Mouse (Mus musculus): Measurements from ENCODE around the gene Sorbs2. TPM values are rescaled to one million over a fixed set of nuclear protein-coding genes. Genes with fewer than 3 reads are reported as not detected.
A peak's percentile ranks its signal among the peaks of the same experiment; 100 is the strongest.

The Sorbs2 gene
- polyA plus RNA-seq, 1 experiment from 2014 or later = 43.2 TPM

DNA sequence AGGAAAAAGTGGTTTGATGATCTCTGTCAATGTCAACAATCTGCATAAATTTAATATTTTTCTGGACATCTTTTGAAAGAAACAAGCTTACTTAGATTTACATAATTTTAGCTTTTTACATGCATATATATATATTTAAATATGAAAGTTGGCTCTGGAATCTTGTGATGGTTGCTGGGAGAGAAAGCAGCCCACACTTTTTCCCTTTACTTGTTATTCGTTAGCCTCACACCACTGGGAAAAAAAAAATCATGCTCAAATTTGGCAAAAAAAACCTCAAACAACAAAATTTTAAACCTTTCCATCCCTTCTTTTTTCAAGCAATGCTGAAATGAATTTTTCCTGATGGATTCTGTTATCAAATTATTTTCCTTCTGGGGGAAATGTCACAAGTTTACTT lies 97.8 kb downstream of the Sorbs2 start:
- Histone ChIP-seq H3K9me3 (replicated peaks) (no peaks in the 10 kb centered on the region), H3K4me3 (replicated peaks) (no peak overlapping the region), H3K36me3 (no peaks in the 10 kb centered on the region), H3K27me3 (no peaks in the 10 kb centered on the region), H3K4me2 (no peak overlapping the region), H3K4me1 (peaks cover 12% of the 10 kb centered on the region), H3K9ac (no peak overlapping the region), H3K27ac (no peak overlapping the region)
- WGBS = 86% methylated on average over 1 of the region's 1 CpGs
- no peak for ATAC-seq (replicated peaks; ENCODE audit: low FRiP score)

DNA sequence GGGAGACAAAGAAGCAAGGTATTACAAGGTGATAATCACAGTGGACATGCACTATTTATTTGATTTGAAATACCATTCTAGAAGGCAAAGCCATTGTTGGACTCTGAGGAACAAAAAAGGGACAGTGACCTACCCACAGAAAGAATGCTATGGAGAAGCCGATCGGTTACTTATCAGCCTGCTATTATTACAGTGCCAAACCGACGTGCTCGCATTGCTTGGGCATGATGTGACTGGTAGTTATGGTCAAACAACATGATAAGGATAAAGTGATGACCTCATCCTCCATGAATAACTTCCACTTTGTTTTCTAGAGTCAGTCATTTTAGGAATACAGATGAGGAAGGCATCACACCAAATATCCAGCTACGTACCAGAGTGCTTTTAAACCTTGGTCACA lies 99.4 kb downstream of the Sorbs2 start:
- no peak overlapping the region for H3K4me2 ChIP-seq
- H3K27me3 ChIP-seq = no peaks in the 10 kb centered on the region
- H3K36me3 ChIP-seq = no peaks in the 10 kb centered on the region
- H3K9ac ChIP-seq = no peak overlapping the region
- H3K4me3 ChIP-seq (replicated peaks) = no peak overlapping the region
- peaks cover 26% of the 10 kb centered on the region for H3K4me1 ChIP-seq
- WGBS = 84% methylated on average over 6 of the region's 6 CpGs
- ATAC-seq (replicated peaks; ENCODE audit: low FRiP score) = no peak
- no peaks in the 10 kb centered on the region for H3K9me3 ChIP-seq (replicated peaks)
- no peak overlapping the region for H3K27ac ChIP-seq

DNA sequence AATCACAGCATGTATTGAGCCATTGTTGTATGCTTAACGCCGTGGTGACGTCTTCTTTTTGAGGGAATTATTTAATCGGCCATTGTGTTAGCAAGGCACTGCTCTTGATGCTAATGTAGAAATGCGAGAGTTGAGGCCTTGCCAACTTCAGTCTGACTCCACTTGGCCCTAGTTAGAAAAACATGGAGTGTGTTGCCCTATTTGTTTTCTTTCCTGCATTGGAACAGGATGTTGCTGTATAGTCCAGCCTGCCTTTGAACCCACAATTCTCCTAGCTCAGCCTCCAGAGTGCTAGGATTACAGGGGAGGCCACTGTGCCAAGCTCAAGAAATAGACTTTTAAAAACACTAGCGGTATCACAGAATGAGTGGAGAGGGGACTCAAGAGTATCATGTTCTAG lies 100.8 kb downstream of the Sorbs2 start:
- no peak overlapping the region for H3K4me3 ChIP-seq (replicated peaks)
- no peaks in the 10 kb centered on the region for H3K9me3 ChIP-seq (replicated peaks)
- no peaks in the 10 kb centered on the region for H3K36me3 ChIP-seq
- H3K27me3 ChIP-seq = no peaks in the 10 kb centered on the region
- peaks cover 26% of the 10 kb centered on the region for H3K4me1 ChIP-seq
- no peak overlapping the region for H3K9ac ChIP-seq
- 87% methylated on average over 6 of the region's 6 CpGs for WGBS
- no peak overlapping the region for H3K27ac ChIP-seq
- ATAC-seq (replicated peaks; ENCODE audit: low FRiP score) = no peak
- H3K4me2 ChIP-seq = no peak overlapping the region

DNA sequence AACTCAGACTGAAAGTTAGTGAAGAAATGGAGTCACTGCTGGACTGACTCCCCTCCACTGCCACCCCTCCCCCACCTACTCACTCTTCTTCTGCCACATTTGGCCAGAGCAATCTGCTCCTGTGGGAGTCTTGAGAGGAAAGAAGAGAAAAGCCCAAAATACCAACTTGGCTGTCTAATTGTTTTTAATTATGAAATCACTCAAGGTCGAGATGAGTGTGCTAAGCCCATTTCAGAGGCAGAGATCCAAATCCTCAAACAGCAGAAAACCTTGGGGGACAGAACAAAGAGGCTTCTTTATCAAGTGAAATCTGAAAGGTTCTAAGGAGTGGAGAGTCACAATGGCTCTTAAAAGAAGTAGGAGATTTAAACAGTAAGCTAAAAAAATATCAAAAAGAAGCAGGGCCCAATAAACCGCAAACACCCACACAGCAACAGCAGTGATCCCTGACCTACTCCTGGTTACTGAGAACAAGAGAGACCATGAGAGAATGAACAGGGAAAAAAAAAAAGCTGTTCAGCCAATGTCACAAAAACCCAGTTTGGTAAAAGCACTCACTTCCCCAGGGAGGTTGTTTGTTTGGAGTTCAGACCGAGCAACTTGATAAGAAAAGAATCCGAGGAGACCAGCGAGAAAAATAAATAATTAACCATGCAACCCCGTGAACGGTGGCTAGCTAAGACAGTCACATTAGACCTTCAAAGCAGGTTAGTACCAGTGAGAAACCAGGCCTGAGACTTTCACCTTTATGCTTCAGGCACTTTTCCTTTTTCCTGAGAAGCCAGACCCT lies 103.0 kb downstream of the Sorbs2 start:
- Histone ChIP-seq H3K4me3 (replicated peaks) (no peak overlapping the region), H3K27ac (peak overlapping the region; percentile 83), H3K9ac (no peak overlapping the region), H3K27me3 (no peaks in the 10 kb centered on the region), H3K9me3 (replicated peaks) (no peaks in the 10 kb centered on the region), H3K36me3 (no peaks in the 10 kb centered on the region), H3K4me1 (peaks cover 35% of the 10 kb centered on the region), H3K4me2 (no peak overlapping the region)
- 21% methylated on average over 7 of the region's 7 CpGs for WGBS
- ATAC-seq (replicated peaks; ENCODE audit: low FRiP score) = peak; percentile 81

DNA sequence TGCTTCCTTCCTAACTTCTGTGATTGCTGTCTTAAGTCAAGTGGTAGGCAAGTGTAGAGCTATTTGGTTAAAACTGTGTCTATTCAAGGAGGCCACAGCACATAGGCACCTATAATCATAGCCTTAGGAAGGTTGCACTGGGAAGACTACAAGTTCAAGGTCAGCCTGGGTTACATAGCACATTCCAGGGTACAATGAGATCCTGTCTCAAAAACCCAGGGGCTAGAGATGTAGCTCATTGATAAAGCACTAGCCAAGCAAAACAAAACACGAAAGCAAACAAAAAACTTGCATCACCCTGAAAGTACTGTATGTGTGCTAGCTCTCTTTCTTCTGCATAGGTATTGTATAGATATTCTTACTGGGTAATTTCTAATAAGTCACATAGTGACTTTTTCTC lies 103.7 kb downstream of the Sorbs2 start:
- WGBS = 62% methylated on average over 1 of the region's 1 CpGs
- ATAC-seq (replicated peaks; ENCODE audit: low FRiP score) = peak; percentile 30; the same call in 1 of the 2 replicates
- H3K27ac ChIP-seq = peak overlapping the region; percentile 83

DNA sequence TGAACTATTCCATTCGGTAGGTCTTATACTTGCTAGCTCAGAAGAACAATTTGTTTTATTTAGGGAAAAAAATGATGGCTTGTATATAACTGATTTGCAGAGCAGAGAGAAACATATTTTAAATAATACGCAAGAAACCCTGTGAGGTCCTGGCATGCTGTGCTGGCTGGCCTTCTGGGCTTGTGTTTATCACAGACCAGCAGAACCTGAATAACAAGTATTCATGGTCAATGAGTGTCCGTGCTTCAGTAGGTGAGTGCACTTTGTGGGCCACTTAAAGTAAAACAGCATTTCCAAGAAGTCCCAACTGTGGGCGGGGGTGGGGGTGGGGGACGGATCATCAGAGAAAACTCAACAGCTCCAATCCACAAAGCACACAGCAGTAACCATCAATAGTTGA lies 107.0 kb downstream of the Sorbs2 start:
- Histone ChIP-seq H3K4me1 (peaks cover 30% of the 10 kb centered on the region), H3K36me3 (no peaks in the 10 kb centered on the region), H3K9me3 (replicated peaks) (no peaks in the 10 kb centered on the region), H3K4me2 (no peak overlapping the region), H3K4me3 (replicated peaks) (no peak overlapping the region), H3K9ac (no peak overlapping the region), H3K27ac (peak overlapping the region; percentile 61), H3K27me3 (no peaks in the 10 kb centered on the region)
- no peak for ATAC-seq (replicated peaks; ENCODE audit: low FRiP score)
- WGBS = 43% methylated on average over 5 of the region's 5 CpGs

More for the DNA sequence above, 103.7 kb downstream of the Sorbs2 start:
- Histone ChIP-seq H3K9me3 (replicated peaks) (no peaks in the 10 kb centered on the region), H3K4me3 (replicated peaks) (no peak overlapping the region), H3K36me3 (no peaks in the 10 kb centered on the region), H3K4me1 (peaks cover 35% of the 10 kb centered on the region), H3K9ac (no peak overlapping the region), H3K4me2 (no peak overlapping the region), H3K27me3 (no peaks in the 10 kb centered on the region)

DNA sequence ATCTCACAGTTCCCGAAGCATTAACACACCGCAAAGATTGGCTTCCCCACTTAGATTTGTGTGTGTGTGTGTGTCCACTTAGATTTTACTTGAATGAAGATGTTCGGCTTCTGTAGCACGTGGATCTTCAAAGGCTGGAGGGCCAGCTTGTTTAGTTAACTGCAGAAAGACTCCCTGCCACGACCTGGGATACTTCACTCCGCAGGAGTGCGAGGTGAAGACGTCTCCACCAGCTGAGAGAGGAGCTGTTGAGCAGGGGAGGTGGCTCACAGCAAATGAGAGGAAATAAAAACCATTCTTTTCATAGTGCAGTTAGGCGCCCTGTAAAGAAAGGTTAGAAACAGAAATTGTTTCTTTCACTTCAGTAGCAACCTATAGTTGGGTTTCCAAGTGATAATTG lies 107.5 kb downstream of the Sorbs2 start:
- peak overlapping the region; percentile 15; the same call in 1 of the 2 replicates for H3K4me2 ChIP-seq
- peaks cover 26% of the 10 kb centered on the region for H3K4me1 ChIP-seq
- H3K36me3 ChIP-seq = no peaks in the 10 kb centered on the region
- peak overlapping the region; percentile 61 for H3K27ac ChIP-seq
- 15% methylated on average over 9 of the region's 9 CpGs for WGBS
- H3K4me3 ChIP-seq (replicated peaks) = no peak overlapping the region
- H3K27me3 ChIP-seq = no peaks in the 10 kb centered on the region
- ATAC-seq (replicated peaks; ENCODE audit: low FRiP score) = no peak
- no peaks in the 10 kb centered on the region for H3K9me3 ChIP-seq (replicated peaks)
- no peak overlapping the region for H3K9ac ChIP-seq

DNA sequence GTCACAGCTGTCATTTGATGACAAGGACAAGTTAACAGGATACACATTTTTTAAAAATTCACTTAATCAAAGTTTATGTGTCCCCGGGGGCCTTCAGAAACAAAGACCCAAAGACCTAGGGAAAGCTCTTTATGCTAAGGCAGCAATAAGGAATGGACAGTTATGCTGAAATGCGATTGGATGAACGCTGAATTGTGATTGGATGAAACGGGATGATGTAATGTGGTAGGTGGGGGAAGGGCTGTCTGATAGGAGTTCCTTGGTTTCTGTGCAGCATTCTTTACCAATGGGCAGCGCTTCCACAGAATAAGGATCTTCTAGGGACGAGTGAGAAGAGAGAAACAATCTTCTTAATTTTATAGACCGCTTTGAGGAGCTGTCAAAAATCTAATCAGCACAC lies 108.0 kb downstream of the Sorbs2 start:
- no peak overlapping the region for H3K27ac ChIP-seq

DNA sequence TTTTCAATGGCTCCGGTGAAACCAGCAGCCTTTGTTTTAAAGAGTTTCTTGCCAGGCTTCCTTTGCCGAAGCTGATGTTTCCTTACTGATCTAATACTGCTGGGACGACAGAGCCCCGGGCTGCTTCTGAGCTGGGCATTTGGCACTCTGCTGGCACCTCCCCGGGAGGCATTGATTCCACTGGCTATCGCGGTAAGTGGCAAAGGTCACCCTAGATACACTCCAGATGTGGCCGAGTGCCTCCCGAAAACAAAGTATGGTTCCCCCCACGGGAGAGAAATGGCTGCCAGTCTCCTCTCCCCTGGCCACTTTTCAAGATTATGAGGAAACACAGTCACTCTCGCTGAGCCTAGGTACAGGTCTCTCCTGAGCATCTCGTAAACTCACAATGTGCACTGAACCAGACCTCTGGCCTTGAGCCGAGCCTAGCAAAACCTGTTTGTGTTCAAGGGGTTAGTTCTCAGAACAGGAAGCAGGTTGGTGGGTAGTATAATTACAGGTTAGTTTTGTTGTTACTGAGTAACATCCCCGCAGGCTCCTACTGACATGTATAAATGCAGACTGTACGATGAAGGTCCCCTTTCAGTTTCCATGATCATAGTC lies 114.1 kb downstream of the Sorbs2 start:
- H3K4me2 ChIP-seq = peak overlapping the region; percentile 21; the same call in 1 of the 2 replicates
- 59% methylated on average over 15 of the region's 15 CpGs for WGBS
- no peaks in the 10 kb centered on the region for H3K36me3 ChIP-seq
- peaks cover 3% of the 10 kb centered on the region for H3K4me1 ChIP-seq
- no peaks in the 10 kb centered on the region for H3K9me3 ChIP-seq (replicated peaks)
- H3K27ac ChIP-seq = peak overlapping the region; percentile 87
- no peak overlapping the region for H3K4me3 ChIP-seq (replicated peaks)
- peak; percentile 73 for ATAC-seq (replicated peaks; ENCODE audit: low FRiP score)
- H3K9ac ChIP-seq = no peak overlapping the region
- H3K27me3 ChIP-seq = no peaks in the 10 kb centered on the region

More for the DNA sequence above, 108.0 kb downstream of the Sorbs2 start:
- no peaks in the 10 kb centered on the region for H3K27me3 ChIP-seq
- no peak for ATAC-seq (replicated peaks; ENCODE audit: low FRiP score)
- no peak overlapping the region for H3K4me3 ChIP-seq (replicated peaks)
- H3K4me2 ChIP-seq = 0 out of 2 replicates have a peak overlapping the region, but pooled peaks have one; percentile 15
- WGBS = 53% methylated on average over 7 of the region's 7 CpGs
- H3K9ac ChIP-seq = no peak overlapping the region
- H3K4me1 ChIP-seq = peaks cover 21% of the 10 kb centered on the region
- H3K9me3 ChIP-seq (replicated peaks) = no peaks in the 10 kb centered on the region
- H3K36me3 ChIP-seq = no peaks in the 10 kb centered on the region

DNA sequence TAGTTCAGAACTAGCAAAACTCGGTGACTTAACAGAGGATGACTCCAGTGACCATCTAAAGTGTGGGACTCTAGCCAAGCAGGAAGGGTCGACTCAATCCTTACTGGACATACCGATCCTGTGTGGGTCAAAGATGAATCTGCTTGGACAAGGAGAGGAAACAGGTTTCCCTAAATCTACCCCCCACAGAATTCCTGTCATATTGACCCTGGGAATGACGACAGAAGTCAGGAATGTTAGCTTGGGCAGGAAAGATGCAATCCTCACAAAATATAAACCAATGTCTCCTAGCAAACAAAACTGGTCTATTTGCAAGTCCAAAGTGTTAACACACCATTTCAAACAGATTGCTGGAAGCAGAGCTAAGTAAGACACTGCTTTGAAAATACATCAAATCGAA lies 118.8 kb downstream of the Sorbs2 start:
- no peak for ATAC-seq (replicated peaks; ENCODE audit: low FRiP score)

DNA sequence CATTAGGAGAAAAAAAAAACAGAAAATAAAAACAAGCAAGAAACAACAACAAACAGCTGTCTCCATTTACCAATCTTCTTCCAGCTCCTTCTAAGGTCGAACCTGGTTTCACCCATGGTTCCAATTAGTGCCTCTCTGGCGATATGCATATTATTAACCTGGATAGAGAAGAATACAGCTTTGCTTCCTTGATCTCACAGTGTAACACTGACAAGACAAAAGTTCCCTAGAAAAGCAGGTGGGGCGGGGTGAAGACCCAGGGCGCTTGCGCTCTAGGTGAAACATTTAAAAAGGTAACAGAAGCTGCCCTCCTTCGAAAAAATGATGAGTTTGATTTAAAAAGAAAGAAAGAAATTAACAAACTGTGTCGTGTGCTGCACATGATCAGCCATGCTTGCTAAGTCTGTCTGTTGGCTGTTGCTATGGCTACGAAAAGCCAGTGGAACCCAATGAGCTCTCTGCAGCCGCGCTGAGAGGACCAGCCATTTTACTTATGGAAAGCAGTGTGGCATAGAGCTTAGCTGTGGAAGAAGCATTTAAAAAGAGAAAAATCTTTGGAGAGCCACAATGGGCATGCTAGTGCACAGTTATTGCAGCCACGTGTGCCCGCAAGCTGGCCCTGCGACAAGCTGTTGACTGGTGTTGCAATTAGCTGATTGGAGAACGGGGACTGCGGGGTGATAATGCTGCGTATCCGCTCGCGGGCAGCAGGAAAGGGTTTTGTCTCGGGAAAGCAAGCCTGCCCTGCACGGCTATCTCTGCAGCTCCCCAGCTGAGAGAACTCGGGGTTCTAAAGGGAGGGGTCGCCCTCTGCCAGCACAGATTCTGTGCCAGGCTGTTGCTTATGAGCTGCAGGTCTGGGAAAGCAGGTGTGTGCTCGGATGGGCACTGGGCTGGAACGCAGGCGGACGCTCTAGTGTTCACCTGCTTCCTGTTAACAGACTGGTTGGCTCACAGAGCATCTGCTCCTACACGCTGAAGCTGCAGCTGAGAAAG lies 120.0 kb downstream of the Sorbs2 start:
- peak overlapping the region; percentile 63 for H3K4me3 ChIP-seq (replicated peaks)
- H3K4me1 ChIP-seq = peaks cover 22% of the 10 kb centered on the region
- no peaks in the 10 kb centered on the region for H3K36me3 ChIP-seq
- peak overlapping the region; percentile 54 for H3K9ac ChIP-seq
- WGBS = 1% methylated on average over 28 of the region's 28 CpGs
- ATAC-seq (replicated peaks; ENCODE audit: low FRiP score) = peak; percentile 96
- H3K27ac ChIP-seq = peak overlapping the region; percentile 96
- peak overlapping the region; percentile 78 for H3K4me2 ChIP-seq
- H3K9me3 ChIP-seq (replicated peaks) = no peaks in the 10 kb centered on the region
- H3K27me3 ChIP-seq = no peaks in the 10 kb centered on the region

More for the DNA sequence above, 118.8 kb downstream of the Sorbs2 start:
- H3K27ac ChIP-seq = no peak overlapping the region
- peaks cover 25% of the 10 kb centered on the region for H3K4me1 ChIP-seq
- no peak overlapping the region for H3K9ac ChIP-seq
- H3K4me2 ChIP-seq = no peak overlapping the region
- 53% methylated on average over 5 of the region's 5 CpGs for WGBS
- H3K4me3 ChIP-seq (replicated peaks) = no peak overlapping the region
- no peaks in the 10 kb centered on the region for H3K27me3 ChIP-seq
- H3K36me3 ChIP-seq = no peaks in the 10 kb centered on the region
- no peaks in the 10 kb centered on the region for H3K9me3 ChIP-seq (replicated peaks)
